Mouse (Mus musculus) heart, adult 9 months (tissue): ENCODE results near the gene Nek8.
A peak's percentile ranks its signal among the peaks of the same experiment; 100 is the strongest.
"Not testable (repeated sequence)": the region's sequence is repeated elsewhere in the genome, so short reads cannot be mapped to it uniquely, and the experiment has no call there.

Experiments
- DNase-seq, 2 experiments: peaks; one replicate each; pipeline ENCODE4 v3.0.0; 2022; ENCODE audit warnings: low spot score in 2 of 2

Gene Nek8

DNA sequence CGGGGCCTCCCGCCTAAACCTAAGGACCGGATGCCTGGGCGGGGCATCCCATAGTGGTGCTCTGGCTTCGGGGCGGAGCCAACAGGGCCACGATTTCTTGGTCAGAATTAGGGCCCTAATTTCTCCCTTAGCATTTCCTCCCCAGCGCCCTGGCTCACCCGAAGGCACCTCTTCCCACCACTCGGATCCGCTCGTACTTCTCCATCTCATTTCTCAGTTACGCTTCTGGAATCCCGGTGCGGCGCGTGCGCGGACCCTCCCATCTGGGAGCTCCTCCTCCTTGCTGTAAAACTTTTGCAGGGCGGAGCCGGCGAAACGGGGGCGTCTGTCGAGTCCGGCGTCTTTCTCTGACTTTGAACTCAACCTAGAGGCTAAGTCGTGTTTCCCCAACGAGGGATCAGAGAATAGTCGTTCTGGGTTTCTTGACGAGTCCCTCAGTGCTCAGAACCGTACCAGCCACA is at the start of gene Nek8, which contains the start of gene Tlcd1:
Gene Nek8, minus strand, starts transcription at position 274 of the 461 bp plus-strand sequence.
Gene Tlcd1, plus strand, starts transcription at position 310 of the 461 bp plus-strand sequence.
- peak; percentile 93 to 96 for DNase-seq

DNA sequence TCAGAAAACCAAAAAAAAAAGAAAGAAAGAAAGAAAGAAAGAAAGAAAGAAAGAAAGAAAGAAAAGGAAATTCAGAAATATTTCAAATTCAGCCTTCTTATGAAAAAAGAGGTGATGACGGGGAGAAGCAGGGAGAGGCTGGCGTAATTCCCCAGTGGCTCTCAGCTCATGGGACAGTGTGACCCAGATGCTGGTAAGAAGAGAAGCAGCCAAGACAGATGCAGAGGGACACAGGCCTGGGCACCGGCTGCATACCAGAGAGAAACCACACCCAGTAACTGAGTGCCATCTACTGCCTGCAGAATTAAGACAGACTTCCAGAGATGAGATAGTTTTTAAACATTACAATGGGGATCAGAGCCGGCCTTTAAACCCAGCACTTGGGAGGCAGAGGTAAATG is 47.1 kb upstream of the Nek8 start:
- no peak for DNase-seq

DNA sequence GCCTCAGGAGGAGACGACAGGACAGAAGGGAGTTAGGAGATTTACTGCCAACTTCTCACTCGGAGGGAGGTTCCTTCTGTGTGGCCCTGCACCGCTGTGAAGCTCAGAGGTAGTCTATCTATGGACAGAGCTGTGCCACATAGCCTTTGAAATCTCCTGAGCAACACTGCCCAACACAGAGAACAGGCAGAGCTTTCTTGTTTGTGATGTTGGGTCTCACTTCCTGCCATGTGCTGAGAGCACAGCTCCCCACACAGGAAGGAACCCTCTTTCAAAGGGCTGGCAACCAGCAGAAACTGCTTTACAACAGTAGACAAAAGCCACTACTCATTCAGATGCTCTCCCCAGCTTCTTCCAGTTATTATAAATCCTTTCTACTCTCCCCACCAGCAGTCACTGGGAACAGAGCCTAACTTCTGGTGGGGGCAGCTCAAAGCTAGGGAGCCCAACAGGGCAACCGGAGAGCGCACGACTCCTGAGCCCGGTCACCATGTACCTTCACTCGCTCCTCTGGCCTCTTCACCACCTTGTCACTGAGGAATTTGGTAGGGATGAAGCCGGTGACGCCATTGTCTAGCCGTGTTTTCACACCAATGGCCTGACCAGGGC is 39.3 kb upstream of the Nek8 start:
- no peak for DNase-seq

DNA sequence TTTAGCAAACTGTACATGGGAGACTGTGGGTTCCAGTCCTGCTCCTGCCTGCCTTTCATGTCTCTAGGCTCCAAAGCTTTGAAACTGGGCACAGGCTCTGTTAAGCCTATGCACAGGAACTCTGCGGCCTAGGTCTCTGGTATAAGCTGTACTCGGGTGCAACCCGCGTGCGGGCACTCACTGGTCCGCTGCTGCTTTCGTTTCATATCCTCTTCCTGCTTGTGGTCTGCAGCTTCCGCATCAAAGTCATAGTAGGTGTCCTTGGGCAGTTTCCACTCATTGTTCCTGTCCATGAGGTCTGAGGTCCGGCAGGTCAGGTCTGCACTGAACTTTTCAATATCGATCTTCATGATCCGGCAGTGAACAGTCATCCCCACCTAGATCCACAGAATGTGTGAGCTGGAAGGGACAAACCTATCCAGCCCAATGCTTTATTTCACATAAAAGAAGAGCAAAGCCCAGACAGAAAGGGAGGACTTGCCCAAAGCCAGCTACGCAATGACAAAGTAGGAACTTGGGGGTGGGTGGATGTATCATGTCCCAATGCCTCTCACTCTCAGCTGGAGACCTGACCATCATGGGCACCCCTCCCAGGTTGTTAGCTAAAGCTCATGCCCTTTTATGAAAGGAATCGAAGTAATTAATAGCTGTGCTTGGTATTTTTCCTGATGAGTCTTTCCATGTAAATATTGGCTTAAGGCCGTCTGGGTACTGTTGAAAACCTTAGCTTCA is 36.8 kb upstream of the Nek8 start:
- DNase-seq = peak in 1 of 2 experiments; percentile 27

DNA sequence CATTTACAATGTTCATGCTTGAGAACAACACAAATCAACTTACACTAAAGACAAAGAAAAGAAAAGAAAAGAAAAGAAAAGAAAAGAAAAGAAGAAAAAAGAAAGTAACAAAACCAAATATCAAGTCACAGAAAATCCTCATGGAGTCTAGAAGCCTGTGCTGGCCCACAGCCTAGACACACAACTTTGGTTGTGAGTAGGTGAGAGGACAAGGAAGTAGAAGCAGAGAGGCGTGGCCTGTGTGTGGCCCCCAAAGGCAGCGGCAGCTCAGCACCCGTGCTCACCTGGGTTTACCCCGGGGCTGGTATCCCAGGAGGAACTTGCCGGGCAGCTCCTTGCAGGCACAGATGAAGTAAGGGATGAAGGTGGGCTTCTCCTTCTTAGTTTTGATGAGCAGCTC is 35.0 kb upstream of the Nek8 start:
- DNase-seq = no peak

DNA sequence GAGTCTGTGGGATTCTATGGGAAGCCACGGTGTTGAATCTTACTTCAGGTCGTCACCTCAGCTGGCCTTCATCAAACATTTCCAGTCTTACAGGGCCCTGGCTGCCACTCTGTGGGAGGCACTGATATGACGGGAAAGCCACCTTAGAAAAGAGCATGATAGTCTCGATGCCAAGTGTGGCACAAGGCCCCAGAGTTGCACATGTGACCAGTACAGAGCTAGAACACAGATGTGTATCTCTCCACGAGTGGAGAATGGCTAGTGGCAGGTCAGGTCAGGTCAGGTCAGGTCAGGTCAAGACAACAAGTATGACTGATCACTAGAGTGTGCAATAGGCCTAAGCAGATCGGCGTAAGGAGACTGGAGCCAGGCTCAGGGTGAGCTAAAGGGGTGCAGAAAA is 34.1 kb upstream of the Nek8 start:
- peak in 1 of 2 experiments; percentile 20 for DNase-seq

DNA sequence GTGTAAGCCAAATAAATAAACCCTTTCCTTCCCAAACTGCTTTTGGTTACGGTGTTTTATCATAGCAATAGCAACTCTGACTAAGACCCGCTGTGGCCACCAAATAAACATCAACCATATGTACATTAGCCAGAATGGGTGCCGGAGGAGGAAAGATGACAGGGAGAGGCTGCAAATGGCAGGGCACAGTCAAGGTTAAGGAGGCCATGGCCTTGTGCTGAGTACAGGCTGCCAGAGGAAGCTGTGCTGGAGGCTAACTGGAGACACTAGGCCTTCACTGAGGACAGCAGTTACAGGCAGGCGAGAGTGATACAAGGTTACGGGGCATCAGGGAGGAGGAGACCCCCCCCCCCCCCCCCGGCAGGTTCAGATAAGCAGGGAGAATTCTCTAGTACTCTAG is 33.4 kb upstream of the Nek8 start:
- DNase-seq = no peak

DNA sequence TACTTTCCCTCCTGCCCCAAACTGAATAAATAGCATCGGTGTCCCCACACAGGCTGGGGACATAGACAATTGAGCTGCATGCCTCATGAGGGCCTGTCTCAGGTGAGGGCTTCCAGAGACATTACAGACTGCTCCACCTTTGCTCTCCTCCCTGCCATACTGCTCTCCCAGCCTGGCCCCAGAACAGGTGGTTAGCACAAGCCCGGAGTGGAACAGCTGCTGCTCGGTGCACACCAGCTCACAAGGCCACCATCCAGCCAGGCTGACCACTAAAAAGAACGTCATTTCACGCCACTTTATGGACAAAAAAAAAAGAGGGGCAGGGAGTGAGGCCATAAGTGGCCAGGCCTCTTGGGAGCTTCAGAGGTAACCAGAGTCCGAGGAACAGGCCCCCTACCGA is 30.7 kb upstream of the Nek8 start:
- DNase-seq = no peak

DNA sequence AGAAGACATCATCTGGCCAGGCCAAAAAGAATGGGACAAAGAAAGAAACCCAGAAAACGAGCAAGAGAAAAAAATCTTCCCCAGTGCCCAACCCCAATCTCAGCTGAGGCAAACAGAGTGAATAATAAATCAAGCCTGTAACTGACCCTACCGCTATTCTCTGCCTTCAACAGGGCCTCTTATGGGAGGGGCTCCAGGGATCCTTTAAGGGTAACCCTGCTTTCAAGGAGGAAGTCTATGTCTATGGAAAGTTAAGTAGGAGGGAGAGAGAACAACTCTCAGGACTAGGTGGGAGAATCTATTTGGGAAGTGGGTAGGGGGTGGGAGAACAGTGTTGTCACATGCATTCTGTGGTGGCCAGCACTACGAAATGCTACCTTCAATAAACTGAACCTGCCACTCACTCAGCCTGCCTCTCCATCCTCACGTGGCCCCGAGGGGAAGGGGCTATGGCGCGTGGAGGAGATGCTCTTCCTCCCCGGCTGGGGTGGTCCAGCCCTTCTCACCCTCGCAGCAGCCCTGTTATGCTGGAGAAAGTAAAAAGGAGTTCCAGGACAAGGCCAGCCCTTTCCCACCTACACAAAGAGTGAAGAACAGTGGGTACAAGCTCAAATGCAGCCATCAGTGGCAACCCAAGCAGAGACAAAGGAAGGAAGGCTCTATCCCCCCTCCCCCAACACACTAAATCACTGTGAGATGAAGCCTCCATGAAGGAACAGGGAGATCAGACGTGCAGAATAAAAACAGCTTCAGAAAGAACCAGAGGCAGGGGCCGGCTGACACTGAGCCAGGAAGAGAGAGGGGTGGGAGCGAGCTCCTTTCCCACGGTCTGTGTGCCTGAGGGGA is 29.1 kb upstream of the Nek8 start:
- DNase-seq = no peak

DNA sequence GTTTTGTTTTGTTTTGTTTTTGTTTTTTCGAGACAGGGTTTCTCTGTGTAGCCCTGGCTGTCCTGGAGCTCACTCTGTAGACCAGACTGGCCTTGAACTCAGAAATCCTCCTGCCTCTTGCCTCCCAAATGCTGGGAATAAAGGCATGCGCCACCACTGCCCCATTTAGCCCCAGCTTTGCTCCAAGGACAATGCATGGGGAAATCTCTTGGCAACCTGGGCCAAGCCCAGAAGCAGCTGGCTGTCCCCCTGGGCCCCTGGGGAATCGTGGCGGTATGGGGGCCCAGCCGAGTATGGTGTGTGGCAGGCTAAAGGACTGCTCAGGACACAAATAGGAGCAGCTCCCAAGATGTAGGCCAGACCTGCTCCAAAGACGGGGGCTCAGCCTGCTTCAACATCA is 27.8 kb upstream of the Nek8 start:
- no peak for DNase-seq

DNA sequence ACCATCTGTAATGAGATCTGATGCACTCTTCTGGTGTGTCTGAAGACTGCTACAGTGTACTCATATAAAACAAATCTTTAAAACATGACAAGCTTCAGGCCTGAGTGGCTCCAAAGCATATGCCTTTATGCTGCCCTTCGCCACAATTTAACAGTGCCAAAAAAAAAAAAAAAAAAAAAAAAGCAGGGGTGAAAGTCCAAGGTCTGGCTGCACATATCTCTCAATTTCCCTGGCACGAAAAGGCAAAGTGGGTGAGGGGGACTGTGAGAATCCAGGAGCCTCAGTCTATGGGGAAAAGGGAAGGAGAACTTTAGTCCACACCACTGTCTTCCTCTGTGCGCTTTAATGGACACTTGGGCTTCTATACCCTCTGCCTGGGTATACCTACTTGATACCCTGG is 25.9 kb upstream of the Nek8 start:
- no peak for DNase-seq

DNA sequence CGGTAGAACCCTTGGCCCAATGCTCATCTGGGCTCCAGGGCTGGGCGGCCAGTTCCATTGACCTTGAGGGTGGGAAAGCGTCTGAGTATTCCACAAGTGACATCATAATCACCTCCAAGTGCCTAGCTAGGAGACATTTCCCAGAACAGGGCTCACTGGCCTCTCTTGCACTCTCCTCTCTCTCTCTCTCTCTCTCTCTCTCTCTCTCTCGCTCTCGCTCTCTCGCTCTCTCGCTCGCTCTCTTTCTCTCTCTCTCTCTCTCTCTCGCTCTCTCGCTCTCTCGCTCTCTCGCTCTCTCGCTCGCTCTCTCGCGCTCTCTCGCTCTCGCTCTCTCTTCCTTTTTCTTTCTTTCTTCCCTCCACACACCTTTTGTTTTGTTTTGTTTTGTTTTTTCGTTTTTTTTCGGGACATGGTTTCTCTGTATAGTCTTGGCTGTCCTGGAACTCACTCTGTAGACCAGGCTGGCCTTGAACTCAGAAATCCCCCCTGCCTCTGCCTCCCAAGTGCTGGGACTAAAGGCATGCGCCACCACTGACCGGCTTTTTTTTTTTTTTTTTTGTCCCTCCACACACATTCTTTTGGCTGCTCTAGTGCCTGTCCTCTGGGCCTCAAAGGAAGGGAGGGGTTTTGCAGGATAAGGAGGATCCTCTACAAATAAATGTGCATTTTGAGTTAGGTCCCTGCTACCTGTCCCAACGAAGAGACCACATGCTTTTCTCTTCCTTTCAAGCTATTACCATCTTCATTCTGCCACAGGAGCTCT is 18.8 kb upstream of the Nek8 start:
- DNase-seq = no peak

DNA sequence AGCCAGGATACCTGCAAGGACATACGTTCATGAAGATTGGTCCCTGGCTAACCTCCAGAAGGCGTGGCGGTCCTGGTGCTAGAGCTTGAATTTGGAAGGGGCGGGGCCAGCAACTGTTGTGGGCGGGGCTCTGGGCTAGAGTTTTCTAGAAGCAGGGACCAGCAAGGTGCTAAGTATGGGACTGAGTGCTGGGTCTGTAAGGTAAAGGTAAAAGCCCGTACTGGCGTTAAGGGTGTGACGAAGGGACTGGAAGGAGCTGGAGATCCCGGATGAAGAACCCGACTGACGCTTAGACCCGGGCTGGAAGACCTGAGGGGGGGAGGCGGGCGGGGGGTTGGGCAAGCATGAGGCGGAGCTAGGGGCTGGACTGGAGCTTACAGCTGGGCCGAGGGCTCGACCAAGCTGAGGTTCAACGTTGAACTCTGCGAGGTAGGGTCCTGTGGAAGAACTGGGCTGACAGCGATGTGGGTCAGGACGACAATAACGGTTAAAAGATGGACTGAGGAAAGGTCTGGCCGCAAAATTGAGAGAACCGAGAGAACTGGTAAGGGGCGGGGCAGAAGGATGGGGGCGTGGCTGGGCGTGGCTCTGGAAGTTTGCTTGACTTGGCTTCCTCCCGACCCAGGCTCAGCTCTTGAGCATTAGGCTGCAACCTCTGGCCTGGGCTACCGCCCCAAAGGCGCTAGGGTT is 18.1 kb upstream of the Nek8 start:
- DNase-seq = peak; percentile 66 to 81

DNA sequence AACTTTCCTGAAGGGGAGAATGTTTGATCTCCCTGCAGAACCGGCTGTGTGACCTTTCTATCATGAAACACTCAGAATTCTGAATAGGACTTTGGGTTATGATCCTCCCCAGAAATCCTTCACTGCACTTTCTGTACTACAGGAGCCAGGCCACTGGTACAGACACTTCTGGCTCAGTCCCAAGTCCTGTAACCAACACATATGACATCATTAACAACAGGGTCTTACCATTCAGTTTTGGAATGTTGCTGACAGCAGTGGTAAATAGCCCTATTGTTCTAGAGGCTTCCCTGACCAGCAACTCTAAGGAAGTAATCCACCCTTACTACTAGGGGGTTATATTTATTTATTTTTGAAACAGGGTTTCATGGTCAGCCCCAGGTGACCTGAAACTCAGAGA is 16.6 kb upstream of the Nek8 start, which contains the start of gene Proca1:
Gene Proca1, plus strand, starts transcription at position 280 of the 400 bp plus-strand sequence.
- DNase-seq = no peak

DNA sequence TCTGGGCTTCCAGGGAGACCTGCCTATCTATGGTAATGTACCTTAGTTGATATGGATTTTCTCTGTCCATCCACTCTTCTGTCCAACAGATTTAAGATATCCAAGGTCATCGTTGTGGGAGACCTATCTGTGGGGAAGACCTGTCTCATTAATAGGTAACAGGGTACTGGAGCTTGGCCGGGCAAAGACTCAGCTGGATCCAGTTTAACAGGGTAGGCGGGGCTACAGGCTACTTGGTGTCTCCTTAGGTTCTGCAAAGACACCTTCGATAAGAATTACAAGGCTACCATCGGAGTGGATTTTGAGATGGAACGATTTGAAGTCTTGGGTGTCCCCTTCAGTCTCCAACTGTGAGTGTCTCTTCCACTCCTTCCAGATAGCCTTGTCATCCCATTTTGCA is 13.6 kb upstream of the Nek8 start:
- DNase-seq = no peak

DNA sequence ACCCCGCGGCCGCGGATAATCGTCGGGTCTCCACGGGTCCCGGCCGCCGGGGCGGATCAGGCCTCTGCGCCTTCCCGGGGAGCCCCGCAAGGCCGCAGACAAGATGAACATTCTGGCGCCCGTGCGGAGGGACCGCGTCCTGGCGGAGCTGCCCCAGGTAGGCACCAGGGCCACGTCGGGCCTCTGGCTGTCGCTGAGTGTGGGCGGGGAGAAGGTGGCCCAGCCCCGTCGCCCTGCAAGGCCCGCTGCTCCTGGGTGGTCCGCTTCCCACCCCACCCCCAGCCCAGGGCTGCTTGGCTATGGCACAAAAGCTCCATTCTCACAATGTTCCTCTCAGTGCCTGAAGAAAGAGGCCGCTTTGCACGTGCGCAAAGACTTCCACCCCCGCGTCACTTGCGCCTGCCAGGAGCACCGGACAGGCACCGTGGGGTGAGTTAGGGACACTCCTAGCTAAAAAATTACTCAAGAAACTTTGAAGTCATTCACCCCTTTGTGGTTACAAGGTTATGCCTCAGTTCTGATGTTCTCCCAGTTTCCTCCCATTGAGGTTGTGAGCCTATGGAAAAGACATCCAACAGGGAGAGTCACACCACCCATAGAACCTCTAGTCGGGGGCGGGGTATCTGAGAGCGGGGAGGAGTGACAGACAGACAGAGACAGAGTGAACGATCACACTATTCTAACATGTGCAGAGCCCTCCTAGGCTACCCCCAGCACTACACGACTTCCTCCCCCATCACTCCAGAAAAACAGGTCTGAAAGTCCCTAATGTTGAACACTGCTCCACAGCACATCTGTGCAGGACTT is 13.0 kb upstream of the Nek8 start:
- DNase-seq = peak; percentile 49 to 52

DNA sequence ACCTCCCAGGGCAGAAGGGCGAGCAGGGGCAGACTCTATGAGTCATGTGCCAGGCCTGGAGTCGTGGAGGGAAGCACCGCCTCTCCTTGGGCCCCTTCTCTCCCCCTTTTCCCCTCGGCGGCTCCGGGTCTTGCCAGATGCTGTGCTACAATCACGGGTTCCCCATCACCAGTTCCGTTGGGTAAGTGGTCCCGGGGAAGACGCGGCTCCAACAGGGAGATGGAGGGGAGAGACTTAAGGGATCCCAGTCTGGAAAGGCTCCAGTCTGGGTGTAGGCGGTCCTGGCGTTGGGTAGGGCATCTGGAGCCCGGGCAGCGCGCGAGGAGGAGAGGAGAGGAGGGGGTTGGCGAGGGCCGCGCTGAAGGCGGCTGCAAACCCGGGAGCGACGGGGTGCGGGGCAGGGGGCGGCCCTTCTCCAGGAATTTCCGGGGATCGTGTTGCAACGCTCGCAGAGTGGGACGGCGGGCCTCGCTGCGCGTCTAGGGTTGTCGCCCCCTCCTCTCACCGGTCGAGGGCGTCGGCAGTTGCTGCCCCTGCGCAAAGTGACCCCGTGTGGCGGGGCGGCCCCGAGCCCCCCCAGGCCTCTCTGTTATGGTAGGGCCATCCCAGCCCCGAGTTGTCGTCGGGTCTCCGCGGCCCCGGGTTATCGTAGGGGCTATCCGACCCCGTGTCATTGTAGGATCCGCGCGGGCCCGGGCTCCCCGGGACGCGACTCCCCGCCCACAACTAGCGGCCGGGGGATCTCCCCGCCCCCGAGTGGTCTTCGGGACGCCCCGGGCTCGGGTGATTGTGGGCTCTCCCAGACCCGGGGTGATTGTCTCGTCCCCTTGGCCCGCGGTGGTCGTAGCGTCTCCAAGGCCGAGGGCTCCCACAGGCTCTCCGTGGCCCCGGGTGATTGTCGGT is 12.1 kb upstream of the Nek8 start, which contains the start of gene Rab34:
Gene Rab34, plus strand, starts transcription at position 100 of the 903 bp plus-strand sequence.
- DNase-seq = peak; percentile 62 to 64

DNA sequence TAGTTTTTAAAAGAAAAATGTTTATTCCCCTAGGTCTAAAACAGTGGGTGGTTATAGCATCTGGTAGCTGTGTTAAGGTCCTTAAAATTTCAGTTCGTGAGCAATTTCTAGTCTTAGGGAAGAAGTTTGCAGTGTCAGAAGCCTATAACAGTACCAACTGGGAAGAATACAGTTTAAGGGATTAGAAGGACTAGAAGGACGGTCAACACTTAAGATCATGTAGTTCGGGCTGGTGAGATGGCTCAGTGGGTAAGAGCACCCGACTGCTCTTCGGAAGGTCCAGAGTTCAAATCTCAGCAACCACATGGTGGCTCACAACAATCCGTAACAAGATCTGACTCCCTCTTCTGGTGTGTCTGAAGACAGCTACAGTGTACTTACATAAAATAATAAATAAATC is 8.2 kb upstream of the Nek8 start:
- DNase-seq = not testable (repeated sequence)
